Mouse (Mus musculus): ENCODE data around the gene Porcn. TPM values are rescaled to one million over a fixed set of nuclear protein-coding genes. Genes with fewer than 3 reads are reported as not detected.

The Porcn gene
- total RNA-seq, 2 experiments from 2014 or later: 3.9 to 5.1 TPM

Other genes starting within 250 kb of the Porcn start
- under 1 TPM; 0.12 to 0.41 TPM for gene Gata1, start 228.5 kb downstream of the Porcn start, total RNA-seq (2021)
- gene Glod5, start 188.0 kb downstream of the Porcn start, total RNA-seq (2021): not detected
- gene Suv39h1, start 131.8 kb downstream of the Porcn start, total RNA-seq (2021): 1 to 10 TPM; 6.4 to 8.6 TPM
- gene Was, start 116.0 kb downstream of the Porcn start, total RNA-seq (2021): 1 to 10 TPM; 1.3 to 1.9 TPM
- gene Wdr13, start 73.6 kb downstream of the Porcn start, total RNA-seq (2021): 10 to 100 TPM; 21.8 to 25.4 TPM
- 100 to 1,000 TPM; 291 to 335 TPM for gene Rbm3, start 60.6 kb downstream of the Porcn start, total RNA-seq (2021)
- 1 to 10 TPM; 3.5 to 3.6 TPM for gene Tbc1d25, start 30.3 kb downstream of the Porcn start, total RNA-seq (2021)
- 10 to 100 TPM; 17.9 to 18.2 TPM for gene Ebp, start 13.0 kb downstream of the Porcn start, total RNA-seq (2021)
- 10 to 100 TPM; 12.1 to 13.6 TPM for gene Ftsj1, start 45.9 kb upstream of the Porcn start, total RNA-seq (2021)
- gene Slc38a5, start 64.6 kb upstream of the Porcn start, total RNA-seq (2021): under 1 TPM; 0.33 to 0.97 TPM
- gene Ssxb10, start 120.9 kb upstream of the Porcn start, total RNA-seq (2021): not detected
- not detected for gene Ssxb9, start 160.5 kb upstream of the Porcn start, total RNA-seq (2021)
- gene Ssxb1, start 206.8 kb upstream of the Porcn start, total RNA-seq (2021): not detected